Mouse (Mus musculus): Measurements from ENCODE around the gene Sapcd1. TPM values are rescaled to one million over a fixed set of nuclear protein-coding genes. Genes with fewer than 3 reads are reported as not detected.
A peak's percentile ranks its signal among the peaks of the same experiment; 100 is the strongest.
"Not testable (repeated sequence)": the region's sequence is repeated elsewhere in the genome, so short reads cannot be mapped to it uniquely, and the experiment has no call there.

The Sapcd1 gene
- polyA plus RNA-seq, 1 experiment: 0.14 TPM

DNA sequence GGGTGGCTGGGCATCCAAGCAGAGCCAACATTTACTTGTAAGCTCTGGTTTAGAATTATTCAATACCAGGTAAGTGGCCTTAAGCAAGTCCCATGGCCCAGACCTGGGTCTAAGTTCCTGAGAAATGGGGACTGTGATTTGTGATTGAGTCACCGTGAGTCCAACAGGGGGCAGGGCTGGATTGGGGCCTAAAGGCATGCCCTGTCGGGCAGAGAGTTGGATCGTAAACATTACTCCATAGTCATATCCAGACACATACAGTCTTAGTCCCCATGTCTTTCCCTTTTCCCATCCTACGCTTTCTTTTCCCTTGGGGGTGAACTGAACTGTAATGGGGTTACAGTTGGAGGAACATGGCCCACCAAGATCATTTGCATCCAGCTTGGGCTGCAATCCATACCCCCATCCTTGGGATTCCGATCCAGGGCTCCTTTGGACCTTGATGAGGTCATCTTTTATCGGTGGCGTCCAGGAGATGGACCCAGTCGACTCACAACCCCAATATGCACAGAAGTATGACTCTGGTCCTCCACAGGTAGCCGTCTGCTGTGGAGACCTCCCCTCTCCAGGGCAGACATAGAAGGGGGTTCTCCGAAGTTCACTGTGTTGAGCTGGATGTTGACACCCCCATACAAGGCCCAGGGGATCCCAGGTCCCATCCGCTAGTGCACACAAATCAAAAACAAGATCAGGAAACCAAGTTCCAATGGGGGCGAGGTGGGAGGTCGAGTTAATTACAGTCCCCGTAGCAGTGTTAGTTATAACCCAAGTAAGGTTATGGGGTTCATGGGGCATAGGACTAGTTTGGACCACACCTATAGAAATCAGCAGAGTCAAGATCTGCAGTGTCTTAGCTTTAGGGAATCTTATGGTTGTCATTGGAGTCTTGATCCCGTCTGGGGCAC lies 29.0 kb downstream of the Sapcd1 start:
- Histone ChIP-seq H3ac (ENCODE audit: control insufficient read depth, insufficient read length) (no peak overlapping the region), H3K4me3 (peak overlapping the region; percentile 98), H3K36me3 (ENCODE audit: control insufficient read depth, insufficient read depth) (peaks cover 11% of the 10 kb centered on the region), H3K79me2 (ENCODE audit: control insufficient read depth, insufficient read depth) (peaks cover 54% of the 10 kb centered on the region), H3K27me3 (ENCODE audit: control insufficient read depth, insufficient read depth, insufficient read length) (no peaks in the 10 kb centered on the region), H3K4me2 (ENCODE audit: low read depth) (peak overlapping the region; percentile 79)
- TF ChIP-seq CEBPB (IDR thresholded peaks at IDR 0.05; ENCODE audit: insufficient read depth, poor library complexity, severe bottlenecking) (no peak), MYOD1 (IDR thresholded peaks at IDR 0.05; ENCODE audit: control insufficient read depth in 1 of 3, insufficient read length in 2 of 3, low read depth in 2 of 3) (no peak)

DNA sequence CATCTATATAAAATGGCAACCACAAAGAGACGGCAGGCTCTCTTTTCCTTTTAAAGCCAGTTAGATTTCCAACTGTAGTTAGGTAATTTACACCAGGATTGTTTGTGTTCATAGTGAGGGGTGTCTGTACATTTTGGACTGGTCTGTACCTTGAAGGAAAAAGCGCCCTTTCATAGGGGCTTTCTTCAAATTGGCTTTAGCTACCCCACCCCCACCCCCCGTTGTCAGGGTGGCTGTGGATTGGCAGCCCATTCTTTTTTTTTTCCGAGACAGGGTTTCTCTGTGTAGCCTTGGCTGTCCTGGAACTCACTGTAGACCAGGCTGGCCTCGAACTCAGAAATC lies 30.7 kb downstream of the Sapcd1 start:
- H3K4me3 ChIP-seq: no peak overlapping the region
- TF ChIP-seq SRF (IDR thresholded peaks at IDR 0.05; ENCODE audit: control insufficient read depth, insufficient read length, low read depth): no peak
- no peak for TF ChIP-seq POLR2AphosphoS2 (IDR thresholded peaks at IDR 0.05; ENCODE audit: insufficient read length, low read depth)
- no peak for TF ChIP-seq MAX (IDR thresholded peaks at IDR 0.05; ENCODE audit: low read depth)
- TF ChIP-seq MYOD1 (IDR thresholded peaks at IDR 0.05; ENCODE audit: control insufficient read depth in 1 of 3, insufficient read length in 2 of 3, low read depth in 2 of 3): no peak
- TF ChIP-seq CEBPB (IDR thresholded peaks at IDR 0.05; ENCODE audit: insufficient read depth, poor library complexity, severe bottlenecking): no peak
- no peak for TF ChIP-seq TCF3 (IDR thresholded peaks at IDR 0.05; ENCODE audit: insufficient read length, low read depth)
- peak overlapping the region; percentile 79 for H3K4me2 ChIP-seq (ENCODE audit: low read depth)
- H3ac ChIP-seq (ENCODE audit: control insufficient read depth, insufficient read length): no peak overlapping the region
- peaks cover 14% of the 10 kb centered on the region for H3K36me3 ChIP-seq (ENCODE audit: control insufficient read depth, insufficient read depth)
- peaks cover 38% of the 10 kb centered on the region for H3K79me2 ChIP-seq (ENCODE audit: control insufficient read depth, insufficient read depth)
- H3K27me3 ChIP-seq (ENCODE audit: control insufficient read depth, insufficient read depth, insufficient read length): no peaks in the 10 kb centered on the region

DNA sequence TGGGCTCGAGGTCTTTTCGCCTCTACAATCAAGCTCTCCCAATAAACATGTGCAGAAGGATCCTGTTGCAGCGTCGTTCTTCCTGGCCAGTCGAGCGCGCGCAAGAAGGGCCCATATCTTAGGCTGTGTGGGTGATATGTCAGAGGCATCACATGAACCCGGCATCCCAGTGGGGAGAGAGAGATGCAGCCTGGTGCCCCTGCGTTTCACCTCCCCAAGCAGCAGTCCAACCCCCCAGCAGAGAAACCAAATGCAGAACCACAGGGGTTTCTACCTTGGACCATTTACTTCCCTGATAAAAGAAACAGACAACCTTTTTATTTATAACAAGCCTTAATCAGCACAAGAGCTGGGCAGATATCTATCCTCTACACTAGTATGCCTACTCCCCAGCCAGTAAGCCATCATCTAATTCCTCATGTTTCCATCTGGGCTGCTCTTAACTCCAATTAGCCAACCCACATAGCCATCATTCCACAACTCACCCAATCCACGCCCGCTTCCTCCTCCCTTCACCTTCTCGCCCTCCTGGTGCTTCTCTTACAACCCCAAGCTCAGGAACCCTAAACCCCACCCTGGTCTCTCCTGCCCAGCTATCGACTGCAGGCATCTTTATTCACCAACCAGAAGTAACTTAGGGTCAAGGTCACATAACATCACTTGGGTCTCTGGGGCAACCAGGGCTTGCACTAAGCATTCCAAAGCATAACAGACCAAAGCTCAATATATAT lies 31.2 kb downstream of the Sapcd1 start:
- H3K36me3 ChIP-seq (ENCODE audit: control insufficient read depth, insufficient read depth): peaks cover 14% of the 10 kb centered on the region
- H3K79me2 ChIP-seq (ENCODE audit: control insufficient read depth, insufficient read depth): peaks cover 32% of the 10 kb centered on the region
- H3K4me3 ChIP-seq: no peak overlapping the region
- TF ChIP-seq SRF (IDR thresholded peaks at IDR 0.05; ENCODE audit: control insufficient read depth, insufficient read length, low read depth): no peak
- no peak for TF ChIP-seq TCF3 (IDR thresholded peaks at IDR 0.05; ENCODE audit: insufficient read length, low read depth)
- no peak for TF ChIP-seq E2F4 (IDR thresholded peaks at IDR 0.05; ENCODE audit: insufficient read depth)
- TF ChIP-seq MYOD1 (IDR thresholded peaks at IDR 0.05; ENCODE audit: control insufficient read depth in 1 of 3, insufficient read length in 2 of 3, low read depth in 2 of 3): no peak
- TF ChIP-seq USF1 (IDR thresholded peaks at IDR 0.05; ENCODE audit: low read depth): no peak
- no peak for TF ChIP-seq MAX (IDR thresholded peaks at IDR 0.05; ENCODE audit: low read depth)
- no peak for TF ChIP-seq REST (IDR thresholded peaks at IDR 0.05; ENCODE audit: insufficient read depth, insufficient read length)
- TF ChIP-seq POLR2A (IDR thresholded peaks at IDR 0.05; ENCODE audit: insufficient read length, low read depth): no peak
- TF ChIP-seq TCF12 (IDR thresholded peaks at IDR 0.05; ENCODE audit: insufficient read depth, poor library complexity, severe bottlenecking): no peak
- no peak for TF ChIP-seq POLR2AphosphoS2 (IDR thresholded peaks at IDR 0.05; ENCODE audit: insufficient read length, low read depth)
- no peak for TF ChIP-seq CEBPB (IDR thresholded peaks at IDR 0.05; ENCODE audit: insufficient read depth, poor library complexity, severe bottlenecking)
- TF ChIP-seq MYOG (IDR thresholded peaks at IDR 0.05; ENCODE audit: control insufficient read depth in 1 of 3, insufficient read depth in 1 of 3, insufficient read length in 2 of 3, low read depth in 2 of 3): no peak
- no peaks in the 10 kb centered on the region for H3K27me3 ChIP-seq (ENCODE audit: control insufficient read depth, insufficient read depth, insufficient read length)
- H3K4me2 ChIP-seq (ENCODE audit: low read depth): peak overlapping the region; percentile 79
- no peak overlapping the region for H3ac ChIP-seq (ENCODE audit: control insufficient read depth, insufficient read length)

DNA sequence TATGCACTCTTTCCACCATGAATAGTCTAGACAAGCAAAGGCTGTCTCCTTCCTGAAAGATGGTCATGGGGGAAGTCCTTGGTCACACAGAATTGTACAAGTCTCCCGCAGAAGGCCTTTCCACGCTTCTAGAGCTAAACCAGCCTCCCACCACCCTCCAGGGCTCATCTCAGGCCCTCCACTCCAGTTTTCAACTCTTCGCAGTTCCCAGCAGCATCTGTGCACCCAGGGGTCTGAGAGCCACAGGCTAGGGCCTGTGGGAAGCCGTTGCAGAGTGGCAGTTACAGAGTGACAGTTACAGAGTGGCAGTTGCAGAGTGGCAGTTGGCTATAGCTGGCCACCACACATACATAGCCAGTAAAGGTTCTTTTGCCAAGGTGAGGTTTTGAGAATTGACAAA lies 31.9 kb downstream of the Sapcd1 start:
- H3K4me2 ChIP-seq (ENCODE audit: low read depth); H3K4me3 ChIP-seq; H3ac ChIP-seq (ENCODE audit: control insufficient read depth, insufficient read length); H3K27me3 ChIP-seq (ENCODE audit: control insufficient read depth, insufficient read depth, insufficient read length): not testable (repeated sequence)
- H3K79me2 ChIP-seq (ENCODE audit: control insufficient read depth, insufficient read depth): peaks cover 27% of the 10 kb centered on the region
- peaks cover 14% of the 10 kb centered on the region for H3K36me3 ChIP-seq (ENCODE audit: control insufficient read depth, insufficient read depth)

DNA sequence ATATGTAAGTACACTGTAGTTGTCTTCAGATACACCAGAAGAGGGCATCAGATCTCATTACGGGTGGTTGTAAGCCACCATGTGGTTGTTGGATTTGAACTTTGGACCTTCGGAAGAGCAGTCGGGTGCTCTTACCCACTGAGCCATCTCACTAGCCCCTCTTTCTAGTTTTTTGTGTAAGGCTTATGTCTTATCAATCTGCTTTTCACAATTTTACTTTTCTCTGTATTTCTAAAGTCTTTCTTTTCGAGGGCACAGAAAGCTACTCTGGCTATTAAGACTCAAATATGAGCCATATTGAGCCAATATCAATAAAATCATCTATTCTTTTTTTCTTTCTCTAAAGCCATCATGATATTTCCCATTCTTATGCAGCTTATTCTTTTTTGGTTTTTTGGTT lies 32.6 kb downstream of the Sapcd1 start:
- not testable (repeated sequence) for H3K27me3 ChIP-seq (ENCODE audit: control insufficient read depth, insufficient read depth, insufficient read length); H3K4me3 ChIP-seq; H3K4me2 ChIP-seq (ENCODE audit: low read depth); H3ac ChIP-seq (ENCODE audit: control insufficient read depth, insufficient read length)
- Histone ChIP-seq H3K79me2 (ENCODE audit: control insufficient read depth, insufficient read depth) (peaks cover 27% of the 10 kb centered on the region), H3K36me3 (ENCODE audit: control insufficient read depth, insufficient read depth) (peaks cover 17% of the 10 kb centered on the region)

Data from myocyte (in vitro differentiated cells).